Mouse (Mus musculus) liver, embryonic 14.5 days (tissue): ENCODE measurements around the gene Dntt.

Experiments
- CTCF ChIP-seq: IDR thresholded peaks from 2 replicates; pipeline ENCODE4 v1.5.1; 2016; ENCODE audit warnings: antibody characterized with exemption, low read depth, control low read depth
- EP300 ChIP-seq: IDR thresholded peaks from 2 replicates; pipeline ENCODE4 v1.6.1; 2016; ENCODE audit warnings: antibody characterized with exemption, low read depth

DNA sequence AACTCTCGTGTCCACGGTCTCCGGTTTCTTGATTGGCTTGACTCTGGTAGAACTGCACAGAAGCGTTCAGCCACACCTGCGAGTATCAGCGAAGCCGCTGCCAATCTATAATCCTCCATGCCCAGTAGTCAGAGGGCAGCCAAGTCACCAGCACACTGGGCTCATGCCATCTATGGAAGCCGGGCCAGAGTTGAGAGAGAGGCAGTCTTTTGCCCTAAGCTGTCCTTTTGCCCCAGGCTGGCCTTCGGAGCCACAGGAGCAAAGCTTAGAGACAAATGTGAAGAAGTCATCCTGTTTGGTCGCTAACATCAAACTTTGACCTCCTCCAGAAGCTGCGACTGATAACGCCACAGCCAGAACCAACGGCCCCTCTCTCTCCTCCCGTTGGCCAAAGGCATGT, 54.6 kb downstream of the Dntt start:
- TF ChIP-seq EP300 (no peak), CTCF (no peak)
